Comparison of ENCODE assay signal across 10 mouse cellular contexts in the genomic region with DNA sequence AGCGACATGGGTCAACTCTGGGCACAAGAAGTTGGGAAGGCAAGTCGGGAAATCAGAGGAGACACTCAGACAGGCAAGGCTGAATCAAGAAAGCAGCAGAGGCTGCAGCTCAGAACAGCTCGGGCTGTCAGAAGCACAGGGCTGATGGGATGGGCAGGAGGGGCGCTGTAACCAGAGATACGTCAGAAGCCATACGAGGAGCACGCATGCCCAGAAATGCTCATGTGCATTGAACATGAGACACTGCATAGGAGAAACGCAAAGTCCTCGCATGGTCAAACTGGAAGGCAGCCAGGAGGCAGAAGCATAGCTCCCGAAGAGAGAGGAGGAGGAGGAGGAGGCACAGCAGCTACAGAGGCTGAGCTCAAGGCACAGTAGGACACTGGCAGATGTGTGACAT. TPM values are rescaled to one million over a fixed set of nuclear protein-coding genes. Genes with fewer than 3 reads are reported as not detected.
DNase-seq lines count a peak whose midpoint lies in the region; ATAC-seq lines count a peak whose summit lies in the region.
"Had no signal": no experiment of that assay in that cellular context is flagged by ENCODE, and none has a peak within 500 bp of the region (broad histone marks: within the 10 kb centered on the region; RNA-seq: fewer than 3 reads in every experiment).

No protein-coding gene starts in this region.

- no peak for DNase-seq in heart, adult 9 months (ENCODE audit: low spot score in 2 of 2)
- DNase-seq in NIH3T3 (ENCODE audit: low read depth), result peak; percentile 33
- DNase-seq in frontal cortex, postnatal 36 days (ENCODE audit: low spot score in 2 of 2), result peak; percentile 71 to 79
- DNase-seq in gastrocnemius, postnatal 14 days, result no peak
- DNase-seq in kidney, postnatal 14 days, result no peak
- no peak for DNase-seq in gastrocnemius, adult 8-10 months (ENCODE audit: low spot score in 2 of 2)
- DNase-seq: gastrocnemius, postnatal 25 days; liver, embryonic 13.5 days had no signal

- H3K4me3 ChIP-seq in heart, embryonic 13.5 days, result 0 out of 2 replicates have a peak overlapping the region, but pooled peaks have one; percentile 3
- no peak overlapping the region for H3K4me3 ChIP-seq in limb, embryonic 15.5 days
- H3K4me3 ChIP-seq: liver, embryonic 13.5 days had no signal

- no peak overlapping the region for H3K9ac ChIP-seq in heart, embryonic 13.5 days
- no peak overlapping the region for H3K9ac ChIP-seq in limb, embryonic 15.5 days
- H3K9ac ChIP-seq: liver, embryonic 13.5 days had no signal

- H3K27me3 ChIP-seq in heart, embryonic 13.5 days (replicated peaks), result no peaks in the 10 kb centered on the region
- no peaks in the 10 kb centered on the region for H3K27me3 ChIP-seq in limb, embryonic 15.5 days
- H3K27me3 ChIP-seq: liver, embryonic 13.5 days had no signal

- intact Hi-C loops in gastrocnemius, postnatal 14 days (cut with DNase I; ENCODE audit: low total_unique reads), result no loop called here

- H3K9me3 ChIP-seq in heart, embryonic 13.5 days, result no peaks in the 10 kb centered on the region
- H3K9me3 ChIP-seq in limb, embryonic 15.5 days, result no peaks in the 10 kb centered on the region
- H3K9me3 ChIP-seq: liver, embryonic 13.5 days had no signal

- WGBS in heart, embryonic 13.5 days, result 42% methylated on average over 10 of the region's 10 CpGs
- WGBS in limb, embryonic 15.5 days, result 46% methylated on average over 10 of the region's 10 CpGs

- ATAC-seq in heart, embryonic 13.5 days (ENCODE audit: extremely low read depth, insufficient number of reproducible peaks, low FRiP score, low TSS enrichment), result no peak
- ATAC-seq in limb, embryonic 15.5 days (ENCODE audit: insufficient number of reproducible peaks, low FRiP score, low TSS enrichment, low read depth), result 0 out of 2 replicates have a peak, but pooled peaks have one; percentile 51

- peak overlapping the region; percentile 47 for H3K4me2 ChIP-seq in heart, embryonic 13.5 days
- 0 out of 2 replicates have a peak overlapping the region, but pooled peaks have one; percentile 5 for H3K4me2 ChIP-seq in limb, embryonic 15.5 days
- H3K4me2 ChIP-seq: liver, embryonic 13.5 days had no signal

- H3K4me1 ChIP-seq in heart, embryonic 13.5 days, result 0 out of 2 replicates have a peak, but pooled peaks cover 4% of the 10 kb centered on the region
- peaks cover 26% of the 10 kb centered on the region for H3K4me1 ChIP-seq in limb, embryonic 15.5 days
- H3K4me1 ChIP-seq: liver, embryonic 13.5 days had no signal

- H3K36me3 ChIP-seq in heart, embryonic 13.5 days, result peaks cover 19% of the 10 kb centered on the region
- H3K36me3 ChIP-seq in limb, embryonic 15.5 days, result peaks cover 2% of the 10 kb centered on the region
- H3K36me3 ChIP-seq: liver, embryonic 13.5 days had no signal

- H3K27ac ChIP-seq in heart, embryonic 13.5 days (replicated peaks), result no peak overlapping the region
- H3K27ac ChIP-seq in limb, embryonic 15.5 days, result no peak overlapping the region
- H3K27ac ChIP-seq: liver, embryonic 13.5 days had no signal

RNA-seq across cellular contexts. Expression of a gene that starts 38.9 kb away (rescaled TPM):
- polyA plus RNA-seq in heart, embryonic 13.5 days (2015; fragmentation: Nextera tagmentation; extraction: Ambion mirVana), result 72.8 and 74.1 TPM in 2 replicates
- 104 and 106 TPM in 2 replicates for polyA plus RNA-seq in limb, embryonic 15.5 days (2015; fragmentation: Nextera tagmentation; extraction: Ambion mirVana)
- total RNA-seq in gastrocnemius, postnatal 14 days (2021), result 10 to 100 TPM; 23.4 to 26.2 TPM
- 10 to 100 TPM; 19.9 to 23.0 (median 20.1) TPM for total RNA-seq in gastrocnemius, adult 8-10 months (2022)

Comparison
In these comparisons a context has a peak if more than half of its experiments do, and no peak if none do; other contexts are left out.
1. DNase-seq: peak in NIH3T3 (single experiment) and frontal cortex, postnatal 36 days (2 of 2); none in heart, adult 9 months (0 of 2), gastrocnemius, postnatal 14 days (single experiment), kidney, postnatal 14 days (single experiment) and gastrocnemius, adult 8-10 months (0 of 2).